Mouse (Mus musculus): ENCODE results near the gene Snu13. TPM values are rescaled to one million over a fixed set of nuclear protein-coding genes. Genes with fewer than 3 reads are reported as not detected.
A peak's percentile ranks its signal among the peaks of the same experiment; 100 is the strongest.

The Snu13 gene
- polyA plus RNA-seq, 1 experiment: 79.0 TPM

DNA sequence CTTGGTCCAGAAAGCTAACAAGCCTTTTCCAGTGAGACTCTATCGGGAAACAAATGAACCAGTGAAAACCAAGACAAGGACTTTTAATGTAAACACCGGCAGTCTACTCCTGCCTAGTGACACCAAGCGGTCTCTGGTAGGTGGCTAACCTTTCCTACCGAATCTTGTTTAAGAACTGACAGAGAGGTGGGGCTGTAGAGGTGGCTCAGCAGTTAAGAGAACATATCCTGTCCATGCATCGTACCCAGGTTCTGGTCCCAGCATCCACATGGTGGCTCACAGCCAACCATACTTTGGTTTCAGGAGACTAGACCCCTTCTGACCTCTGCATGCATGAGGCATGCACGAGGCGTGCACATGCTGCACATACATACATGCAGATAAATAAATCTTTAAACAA is 20.1 kb downstream of the Snu13 start:
- no peak for DNase-seq (ENCODE audit: low spot score)

DNA sequence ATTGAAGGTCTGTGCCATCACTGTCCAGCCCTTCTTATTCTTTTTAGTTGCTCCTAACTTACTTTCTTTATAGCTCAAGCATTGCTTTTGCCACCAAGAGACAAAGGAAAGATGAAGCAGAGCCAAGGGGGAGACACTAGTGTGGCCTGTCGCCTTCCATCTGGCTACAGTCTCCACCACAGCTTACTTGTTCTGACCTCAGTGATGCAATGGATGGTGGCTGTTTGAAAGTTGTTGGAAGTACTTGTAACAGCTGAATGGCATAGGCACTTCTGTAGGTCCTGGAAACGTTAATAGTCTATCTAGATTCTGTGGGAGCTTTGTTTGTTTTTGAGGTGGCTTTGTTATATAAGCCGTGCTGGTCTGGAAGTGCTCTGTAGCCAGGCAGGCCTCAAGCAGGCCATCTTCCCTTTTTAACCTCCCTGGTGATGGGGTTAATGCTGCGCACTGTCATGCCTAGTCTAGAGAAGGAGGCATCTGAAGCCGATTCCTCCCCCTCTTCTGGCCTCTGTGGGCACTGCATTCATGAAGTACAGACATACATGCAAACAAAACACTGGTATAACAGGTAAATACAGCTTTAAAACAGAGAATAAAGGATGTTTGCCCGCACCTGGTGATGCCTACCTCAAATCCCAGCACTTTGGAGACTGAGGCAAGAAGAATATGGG is 23.3 kb downstream of the Snu13 start:
- no peak for DNase-seq (ENCODE audit: low spot score)

DNA sequence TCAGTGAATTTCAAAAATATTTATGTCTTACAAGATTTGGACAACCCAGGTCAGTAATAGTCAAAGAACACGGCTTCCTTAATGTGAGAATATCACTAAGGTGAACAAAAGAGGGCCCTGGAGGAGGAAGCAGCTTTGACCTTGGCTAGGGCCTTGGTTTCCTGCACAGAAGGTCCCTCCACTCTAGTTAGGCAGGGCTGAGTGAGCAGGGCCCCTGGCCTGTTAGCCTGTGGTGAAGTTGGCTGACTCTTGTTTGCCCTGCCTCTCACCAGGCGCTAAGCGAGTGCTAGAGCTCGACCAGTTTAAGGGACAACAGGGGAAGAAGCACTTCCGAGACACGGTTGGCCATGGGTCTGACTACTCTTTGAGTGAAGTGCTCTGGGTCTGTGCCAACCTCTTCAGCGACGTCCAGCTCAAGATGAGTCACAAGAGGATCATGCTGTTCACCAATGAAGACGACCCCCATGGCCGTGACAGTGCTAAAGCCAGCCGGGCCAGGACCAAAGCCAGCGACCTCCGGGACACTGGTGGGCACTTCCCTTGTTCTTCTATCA is 24.8 kb downstream of the Snu13 start:
- DNase-seq (ENCODE audit: low spot score): no peak

DNA sequence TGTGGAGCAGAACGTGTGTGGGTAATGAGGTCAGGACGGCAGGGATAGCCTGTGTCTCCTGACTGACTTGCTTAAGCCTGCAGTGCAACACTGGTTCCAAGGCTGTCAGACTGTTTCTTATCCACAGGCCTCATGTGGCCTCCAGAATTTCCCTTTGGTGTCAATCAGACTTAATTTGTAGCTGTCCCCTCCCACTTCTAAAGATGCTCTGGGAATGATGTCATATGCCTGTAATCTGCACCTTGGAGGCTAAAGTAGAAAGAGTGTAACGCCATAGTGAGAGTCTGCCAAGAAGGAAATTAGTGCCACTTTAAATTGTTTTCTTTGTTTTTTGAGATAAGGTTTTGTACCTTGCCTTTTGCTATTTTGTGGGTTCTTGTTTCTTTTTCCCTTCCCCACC is 28.1 kb downstream of the Snu13 start:
- DNase-seq (ENCODE audit: low spot score): no peak

DNA sequence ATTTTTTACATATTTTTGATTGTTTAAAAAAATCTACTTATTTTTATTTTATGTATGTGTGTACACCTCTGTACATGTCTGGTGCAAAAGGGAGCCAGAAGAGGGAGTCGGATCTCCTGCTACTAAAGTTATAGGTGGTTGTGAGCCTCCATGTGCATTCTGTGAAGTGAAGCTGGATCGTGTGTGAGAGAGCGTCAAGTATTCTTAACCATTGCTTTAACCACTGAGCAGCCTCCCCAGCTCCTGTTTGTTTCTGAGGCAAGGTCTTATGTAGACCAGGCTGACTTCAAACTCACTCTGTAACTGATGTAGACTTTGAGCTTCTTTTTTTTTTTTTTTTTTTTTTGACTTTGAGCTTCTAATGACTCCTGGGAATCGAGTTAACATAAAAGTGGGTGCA is 29.9 kb downstream of the Snu13 start:
- no peak for DNase-seq (ENCODE audit: low spot score)

DNA sequence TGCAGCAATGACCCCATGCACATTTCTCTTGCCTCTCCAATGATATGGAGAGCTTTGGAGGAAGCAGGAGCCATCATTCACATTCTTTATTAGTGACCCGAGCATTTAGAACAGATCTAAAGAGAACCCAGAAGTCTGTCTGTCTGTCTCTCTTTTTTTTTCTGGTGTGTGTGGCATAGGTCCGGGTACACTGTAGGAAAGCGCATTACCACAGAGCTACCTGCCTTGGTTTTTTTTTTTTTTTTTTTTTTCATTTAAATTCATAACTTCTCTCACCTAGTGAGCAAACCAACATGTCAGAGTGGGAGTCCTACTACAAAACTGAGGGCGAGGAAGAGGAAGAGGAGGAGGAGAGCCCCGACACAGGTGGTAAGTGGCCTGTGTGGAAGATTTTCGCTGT is 30.6 kb downstream of the Snu13 start:
- DNase-seq (ENCODE audit: low spot score): no peak

DNA sequence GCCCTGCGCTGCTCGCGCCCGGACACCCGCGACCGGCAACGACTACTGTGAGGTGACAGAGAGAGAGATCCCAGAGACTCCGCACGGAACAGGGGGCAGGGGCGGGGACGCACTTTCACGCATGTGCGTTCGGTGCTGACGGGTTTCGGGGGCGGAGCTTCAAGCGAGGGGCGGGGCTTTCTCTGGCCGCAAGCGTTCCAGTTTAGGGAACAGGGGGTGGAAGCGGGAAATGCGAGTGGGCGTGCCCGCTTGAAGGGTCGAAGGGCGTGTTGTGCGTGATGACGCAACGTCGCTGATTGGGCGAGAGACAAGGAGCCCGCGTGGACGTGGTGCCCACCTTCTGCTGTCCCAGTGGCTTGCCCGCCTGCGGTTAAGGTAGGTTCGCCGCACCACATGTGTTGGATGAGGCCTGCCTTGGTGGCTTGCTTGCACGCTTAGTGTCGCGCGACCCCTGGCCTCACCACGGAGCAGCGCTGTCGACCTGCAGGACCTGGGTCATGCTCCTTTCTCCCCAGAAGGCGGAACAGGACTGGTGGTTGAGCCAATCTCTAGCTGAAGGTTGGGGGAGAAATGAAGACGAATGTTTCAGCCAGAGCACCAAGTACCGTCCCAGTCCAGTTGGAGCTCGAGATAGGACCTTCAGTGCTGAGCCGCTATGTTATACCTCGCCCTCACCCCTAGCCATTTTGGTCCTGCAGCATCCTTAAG is 31.1 kb downstream of the Snu13 start:
- peak; percentile 97 for DNase-seq (ENCODE audit: low spot score)

DNA sequence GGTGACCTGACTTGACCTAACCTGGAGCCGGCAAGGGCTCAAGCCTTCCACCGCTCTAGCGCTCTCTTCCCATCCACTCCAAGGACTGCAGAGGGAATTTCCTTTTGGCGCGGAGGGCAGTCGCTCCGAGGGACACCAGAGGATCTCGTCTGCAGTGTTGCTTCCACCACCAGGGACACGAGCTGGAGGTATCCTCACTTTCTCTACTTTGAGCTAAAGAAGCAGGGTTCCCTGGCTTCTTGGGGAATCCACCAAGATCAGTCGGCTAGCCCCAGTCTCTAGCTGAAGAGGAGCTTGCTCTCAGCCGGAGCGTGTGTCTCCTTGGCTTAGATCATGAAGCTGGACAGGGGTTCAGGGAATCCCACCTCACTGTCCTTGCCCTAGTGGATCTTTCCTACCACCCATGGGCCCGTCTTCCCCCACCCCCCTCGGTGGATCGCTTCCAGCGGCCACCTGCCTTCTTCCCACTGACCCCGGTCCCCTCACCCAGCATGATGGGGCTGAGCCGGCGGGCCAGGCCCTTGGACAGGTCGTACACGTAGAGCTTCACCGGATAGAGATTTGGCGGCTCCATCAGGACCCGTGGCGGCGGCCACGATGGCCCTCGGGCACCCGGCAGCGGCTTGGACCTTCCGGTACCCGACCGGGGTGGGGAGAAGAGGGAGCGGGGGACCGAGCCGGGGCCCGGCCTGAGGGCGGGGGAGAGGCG is 31.9 kb downstream of the Snu13 start:
- peak; percentile 26 for DNase-seq (ENCODE audit: low spot score)

DNA sequence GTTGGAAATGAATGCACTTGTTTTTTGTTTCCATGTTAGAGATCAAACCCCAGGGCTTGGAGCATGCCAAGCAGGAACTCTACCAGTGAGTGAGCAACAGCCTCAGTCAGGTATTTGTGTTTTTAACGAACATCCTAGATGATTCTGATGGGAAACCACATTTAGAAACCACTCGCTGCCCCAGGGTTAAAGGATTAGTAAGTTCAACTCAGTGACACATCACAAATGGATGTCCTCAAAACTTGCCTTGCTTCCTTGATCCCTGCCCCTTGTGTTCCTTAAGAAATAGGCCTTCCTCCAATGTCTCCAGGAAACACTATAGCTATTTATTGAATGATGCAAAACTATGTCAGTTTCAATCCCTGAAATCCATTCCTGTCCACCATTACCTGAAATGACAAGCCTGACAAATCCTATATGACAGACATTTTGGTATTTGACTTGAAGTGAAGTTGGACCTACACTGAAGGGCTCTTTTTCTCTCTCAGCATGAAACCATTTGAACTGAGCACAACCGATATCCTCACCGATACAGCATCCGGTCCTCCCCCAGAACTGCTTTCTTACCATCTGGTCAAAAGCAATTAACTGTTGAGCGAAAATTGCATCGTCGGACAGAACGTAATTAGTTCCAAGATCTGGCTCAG is 32.5 kb downstream of the Snu13 start:
- no peak for DNase-seq (ENCODE audit: low spot score)

DNA sequence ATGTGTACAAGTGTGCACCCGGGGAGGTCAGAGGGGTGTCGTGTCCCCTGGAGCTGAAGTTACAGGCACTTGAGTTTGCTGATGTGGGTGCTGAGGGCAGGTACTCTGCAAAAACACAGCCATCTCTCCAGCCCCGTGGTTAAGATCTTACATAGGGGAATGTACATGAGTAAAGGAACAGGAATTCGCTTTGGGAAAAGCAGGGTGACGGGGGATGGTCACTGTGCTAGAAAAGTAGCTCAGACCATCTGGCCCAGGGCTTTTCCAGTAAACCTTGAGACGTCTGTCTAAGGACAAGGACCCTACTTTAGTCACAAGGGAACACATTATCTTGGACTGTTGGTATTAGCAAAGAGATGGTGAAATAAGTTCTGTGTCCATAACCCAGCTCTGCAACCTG is 35.5 kb downstream of the Snu13 start:
- no peak for DNase-seq (ENCODE audit: low spot score)

DNA sequence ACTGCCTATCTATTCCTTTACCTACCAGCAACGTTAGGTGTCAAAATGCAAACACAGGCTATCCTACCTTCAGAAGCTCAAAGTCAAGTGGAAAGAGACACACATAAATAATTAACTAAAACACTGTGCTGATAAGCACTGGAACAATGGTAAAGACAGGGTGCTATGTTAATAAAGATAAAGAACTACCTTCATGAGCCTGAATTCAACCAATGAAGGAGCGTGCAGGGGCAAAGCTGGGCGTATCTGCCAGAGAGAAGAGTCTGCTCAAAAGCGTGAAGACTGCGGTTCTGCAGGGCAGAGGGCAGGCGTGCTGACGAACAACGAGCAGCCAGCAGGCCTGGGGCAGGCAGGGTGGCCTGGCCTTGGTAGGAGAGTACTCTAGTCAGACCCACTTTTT is 43.1 kb downstream of the Snu13 start:
- DNase-seq (ENCODE audit: low spot score): no peak

DNA sequence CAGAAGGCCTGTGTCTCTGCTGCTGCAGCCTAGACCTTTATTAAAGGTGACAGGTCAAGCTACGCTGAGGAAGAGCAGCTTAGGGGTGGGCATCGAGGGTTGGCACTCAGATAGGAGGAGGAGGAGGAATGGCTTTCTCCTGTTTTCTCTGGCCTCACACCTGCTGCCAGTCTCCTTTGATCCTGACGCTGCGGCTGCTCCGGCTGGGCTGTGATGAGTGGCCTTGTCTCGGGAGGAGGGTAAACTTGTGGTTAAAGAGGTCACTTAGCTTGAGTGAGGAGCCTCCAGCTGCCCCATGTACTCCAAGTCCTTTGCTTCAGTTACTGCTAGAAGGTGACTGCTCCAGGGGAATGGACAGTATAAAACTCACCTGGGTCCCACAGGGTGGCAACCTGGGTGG is 53.4 kb downstream of the Snu13 start:
- DNase-seq (ENCODE audit: low spot score): no peak

DNA sequence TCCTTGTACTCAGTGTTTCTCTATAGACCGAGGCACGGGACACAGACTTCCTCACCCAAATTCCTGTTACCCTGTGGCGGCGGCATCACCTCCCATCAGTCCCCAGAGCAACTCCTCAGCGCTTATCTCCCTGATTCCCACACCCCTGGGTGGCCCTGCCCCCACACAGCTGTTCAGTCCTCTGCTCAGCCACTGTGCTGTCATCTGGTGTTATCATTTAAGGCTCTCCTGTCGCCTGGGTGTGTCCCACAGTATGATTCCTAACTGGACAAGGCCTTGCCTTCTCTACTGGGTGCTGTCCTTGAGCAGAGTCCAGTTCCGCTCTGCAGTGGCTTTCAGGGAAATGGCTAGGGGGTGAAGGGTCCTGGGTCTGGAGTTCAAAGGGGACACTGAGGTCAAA is 56.8 kb downstream of the Snu13 start:
- DNase-seq (ENCODE audit: low spot score): no peak

Other genes with a start within 250 kb of the Snu13 start
- 193 and 226 TPM in 2 replicates for gene Tef, start 245.2 kb downstream of the Snu13 start, polyA plus RNA-seq (2012; rRNA removed)
- 18.0 and 24.4 TPM in 2 replicates for gene Tob2, start 188.8 kb downstream of the Snu13 start, polyA plus RNA-seq (2012; rRNA removed)
- 44.3 and 49.6 TPM in 2 replicates for gene Phf5a, start 175.7 kb downstream of the Snu13 start, polyA plus RNA-seq (2012; rRNA removed)
- gene Aco2, start 175.3 kb downstream of the Snu13 start, polyA plus RNA-seq (2012; rRNA removed): 185 and 189 TPM in 2 replicates
- 17.2 and 17.4 TPM in 2 replicates for gene Polr3h, start 121.4 kb downstream of the Snu13 start, polyA plus RNA-seq (2012; rRNA removed)
- 20.2 and 29.6 TPM in 2 replicates for gene Csdc2, start 110.8 kb downstream of the Snu13 start, polyA plus RNA-seq (2012; rRNA removed)
- 76.2 and 80.5 TPM in 2 replicates for gene Pmm1, start 86.7 kb downstream of the Snu13 start, polyA plus RNA-seq (2012; rRNA removed)
- gene 1700029P11Rik, start 67.1 kb downstream of the Snu13 start, polyA plus RNA-seq (2012; rRNA removed): not detected in 2 replicates
- gene Xrcc6, start 59.8 kb downstream of the Snu13 start, polyA plus RNA-seq (2012; rRNA removed): 18.3 and 20.4 TPM in 2 replicates
- gene Desi1, start 13.7 kb downstream of the Snu13 start, polyA plus RNA-seq (2012; rRNA removed): 19.5 and 21.7 TPM in 2 replicates
- gene 4930407I10Rik, start 11.6 kb upstream of the Snu13 start, polyA plus RNA-seq (2012; rRNA removed): not detected in 2 replicates
- gene Mei1, start 22.4 kb upstream of the Snu13 start, polyA plus RNA-seq (2012; rRNA removed): 0.78 and 0.99 TPM in 2 replicates
- 12.8 and 16.1 TPM in 2 replicates for gene Ccdc134, start 80.3 kb upstream of the Snu13 start, polyA plus RNA-seq (2012; rRNA removed)
- gene Srebf2, start 99.6 kb upstream of the Snu13 start, polyA plus RNA-seq (2012; rRNA removed): 55.3 and 68.9 TPM in 2 replicates
- gene Shisa8, start 165.2 kb upstream of the Snu13 start, polyA plus RNA-seq (2012; rRNA removed): 0.10 TPM in 1 of 2 replicates, not detected in the other
- gene Tnfrsf13c, start 176.8 kb upstream of the Snu13 start, polyA plus RNA-seq (2012; rRNA removed): 0.15 and 0.16 TPM in 2 replicates
- 4.6 and 6.1 TPM in 2 replicates for gene Cenpm, start 197.2 kb upstream of the Snu13 start, polyA plus RNA-seq (2012; rRNA removed)
- 0.06 and 0.10 TPM in 2 replicates for gene 1500009C09Rik, start 204.8 kb upstream of the Snu13 start, polyA plus RNA-seq (2012; rRNA removed)
- gene Sept3, start 227.3 kb upstream of the Snu13 start, polyA plus RNA-seq (2012; rRNA removed): 1.0 and 1.2 TPM in 2 replicates